Mouse (Mus musculus): Measurements from ENCODE around the gene Zmynd15. TPM values are rescaled to one million over a fixed set of nuclear protein-coding genes. Genes with fewer than 3 reads are reported as not detected.

Zmynd15 gene
- total and polyA plus RNA-seq, 3 experiments, result 0.14 TPM; not detected in 2

- Histone ChIP-seq H3K27ac (ENCODE audit: control insufficient read depth, low read depth, low read length) (no peak overlapping the region), H3K4me1 (ENCODE audit: control insufficient read depth in 1 of 2, insufficient read depth in 2 of 2, low read length in 2 of 2) (peaks cover 4 to 37% of the 10 kb centered on the region in 2 experiments), H3K79me2 (ENCODE audit: control insufficient read depth, insufficient read depth, low read length, poor library complexity) (peaks cover 31% of the 10 kb centered on the region), H3K27me3 (ENCODE audit: control insufficient read depth in 1 of 2, insufficient read depth in 2 of 2, low read length in 2 of 2) (no peaks in the 10 kb centered on the region), H3K4me3 (ENCODE audit: control insufficient read depth in 1 of 2, insufficient read depth in 1 of 2, low read depth in 2 of 2, low read length in 2 of 2) (peak overlapping the region; percentile 25 to 64; a peak in 3 of 4 replicates), H3K9me3 (replicated peaks; ENCODE audit: insufficient read depth, low read length) (no peaks in the 10 kb centered on the region), H3K36me3 (ENCODE audit: control insufficient read depth in 1 of 2, insufficient read depth in 2 of 2, low read length in 2 of 2) (peaks cover 0 to 24% of the 10 kb centered on the region in 2 experiments; a peak in 2 of 4 replicates), H3K9ac (ENCODE audit: control insufficient read depth, low read depth, low read length, poor library complexity, severe bottlenecking) (peak overlapping the region; percentile 37)
- DNase-seq (ENCODE audit: low read depth, low spot score), result no peak
- TF ChIP-seq CHD2 (IDR thresholded peaks at IDR 0.05; ENCODE audit: low read length) (no peak), ZKSCAN1 (IDR thresholded peaks at IDR 0.05; ENCODE audit: low read depth, low read length) (0 out of 2 replicates have a peak, but pooled peaks have one; percentile 4), KAT2A (conservative IDR thresholded peaks at IDR 0.05; ENCODE audit: low read depth, low read length) (no peak)
Observed at GRCm38 (mm10) chr11:70431574-70431973, 27.7 kb upstream of the Zmynd15 start.

GRCm38 (mm10) chr11:70432048-70432894 is 27.0 kb upstream of the Zmynd15 start, which contains the start of gene Arrb2:
Gene Arrb2 (plus strand): TSS chr11:70432635.
- peak within 1 kb of the TSS; percentile 88 for H3K27ac ChIP-seq (ENCODE audit: control insufficient read depth, low read depth, low read length)
- no peaks in the 10 kb centered on the region for H3K9me3 ChIP-seq (replicated peaks; ENCODE audit: insufficient read depth, low read length)
- H3K79me2 ChIP-seq (ENCODE audit: control insufficient read depth, insufficient read depth, low read length, poor library complexity), result peaks cover 31% of the 10 kb centered on the region
- peak within 1 kb of the TSS; percentile 64 to 80 for H3K4me3 ChIP-seq (ENCODE audit: control insufficient read depth in 1 of 2, insufficient read depth in 1 of 2, low read depth in 2 of 2, low read length in 2 of 2)
- no peaks in the 10 kb centered on the region for H3K27me3 ChIP-seq (ENCODE audit: control insufficient read depth in 1 of 2, insufficient read depth in 2 of 2, low read length in 2 of 2)
- peaks cover 0 to 31% of the 10 kb centered on the region in 2 experiments; a peak in 2 of 4 replicates for H3K36me3 ChIP-seq (ENCODE audit: control insufficient read depth in 1 of 2, insufficient read depth in 2 of 2, low read length in 2 of 2)
- H3K4me1 ChIP-seq (ENCODE audit: control insufficient read depth in 1 of 2, insufficient read depth in 2 of 2, low read length in 2 of 2), result peaks cover 8 to 44% of the 10 kb centered on the region in 2 experiments
- peak within 1 kb of the TSS; percentile 88 for H3K9ac ChIP-seq (ENCODE audit: control insufficient read depth, low read depth, low read length, poor library complexity, severe bottlenecking)
- DNase-seq (ENCODE audit: low read depth, low spot score), result peak; percentile 99
- TF ChIP-seq BHLHE40 (IDR thresholded peaks at IDR 0.05; ENCODE audit: borderline replicate concordance, low read depth, low read length) (no peak), CHD2 (IDR thresholded peaks at IDR 0.05; ENCODE audit: low read length) (no peak), MYC (IDR thresholded peaks at IDR 0.05; ENCODE audit: low read depth, low read length) (peak; percentile 90; the same call in 1 of the 2 replicates), MAFK (IDR thresholded peaks at IDR 0.05; ENCODE audit: borderline replicate concordance, low read depth, low read length) (no peak), HCFC1 (IDR thresholded peaks at IDR 0.05; ENCODE audit: low read depth, low read length) (peak; percentile 33), E2F4 (IDR thresholded peaks at IDR 0.05; ENCODE audit: borderline replicate concordance, low read depth, low read length) (peak; percentile 79), MYB (IDR thresholded peaks at IDR 0.05; ENCODE audit: low read depth, low read length) (no peak), TBP (IDR thresholded peaks at IDR 0.05; ENCODE audit: low read depth, low read length) (peak; percentile 56; the same call in 1 of the 2 replicates), NRF1 (IDR thresholded peaks at IDR 0.05; ENCODE audit: insufficient read depth, low read depth, low read length, poor library complexity, severe bottlenecking) (peak; percentile 95), USF2 (IDR thresholded peaks at IDR 0.05; ENCODE audit: borderline replicate concordance in 1 of 2, insufficient read depth in 1 of 2, low read depth in 1 of 2, low read length in 2 of 2) (no peak), GATA1 (IDR thresholded peaks at IDR 0.05; ENCODE audit: low read depth, low read length) (peak; percentile 44), ELF1 (IDR thresholded peaks at IDR 0.05; ENCODE audit: low read depth, low read length) (peak; percentile 53), RCOR1 (IDR thresholded peaks at IDR 0.05; ENCODE audit: low read depth, low read length) (no peak; the same call in 1 of the 2 replicates), KAT2A (conservative IDR thresholded peaks at IDR 0.05; ENCODE audit: low read depth, low read length) (no peak; the same call in 1 of the 2 replicates), POLR2AphosphoS2 (IDR thresholded peaks at IDR 0.05; ENCODE audit: low read length) (peak; percentile 73; the same call in 1 of the 2 replicates), ZMIZ1 (IDR thresholded peaks at IDR 0.05; ENCODE audit: low read depth, low read length) (0 out of 2 replicates have a peak, but pooled peaks have one; percentile 76), JUND (IDR thresholded peaks at IDR 0.05; ENCODE audit: low read depth, low read length) (no peak), TCF12 (IDR thresholded peaks at IDR 0.05; ENCODE audit: low read depth, low read length) (peak; percentile 64), RAD21 (IDR thresholded peaks at IDR 0.05; ENCODE audit: low read depth, low read length) (peak; percentile 93), ZC3H11A (IDR thresholded peaks at IDR 0.05; ENCODE audit: low read depth, low read length) (peak; percentile 98), POLR2A (IDR thresholded peaks at IDR 0.05; ENCODE audit: control insufficient read depth in 1 of 2, insufficient read depth in 1 of 2, low read depth in 1 of 2, low read length in 2 of 2, poor library complexity in 1 of 2) (peak; percentile 73 to 84; a peak in 3 of 4 replicates), ZKSCAN1 (IDR thresholded peaks at IDR 0.05; ENCODE audit: low read depth, low read length) (no peak), SIN3A (IDR thresholded peaks at IDR 0.05; ENCODE audit: low read length) (peak; percentile 95), ZNF384 (IDR thresholded peaks at IDR 0.05; ENCODE audit: low read depth, low read length) (peak; percentile 98), ETS1 (IDR thresholded peaks at IDR 0.05; ENCODE audit: low read depth, low read length) (peak; percentile 33), POLR2AphosphoS5 (IDR thresholded peaks at IDR 0.05; ENCODE audit: borderline replicate concordance, low read depth, low read length) (no peak), MXI1 (IDR thresholded peaks at IDR 0.05; ENCODE audit: low read depth, low read length) (peak; percentile 97), MAZ (IDR thresholded peaks at IDR 0.05; ENCODE audit: low read depth, low read length) (peak; percentile 93)
